Mouse (Mus musculus) hindbrain, embryonic 16.5 days (tissue): ENCODE data around the gene Ehbp1. TPM values are rescaled to one million over a fixed set of nuclear protein-coding genes. Genes with fewer than 3 reads are reported as not detected.

ENCODE experiments used
- ATAC-seq: fragments of 200-750 bp; cut with Nextera tagmentation; 2 replicates; pipeline ENCODE4 v1.8.0; 2017; ENCODE audit warnings: moderate TSS enrichment, moderate library complexity
- H3K27ac ChIP-seq: fragments of 300-500 bp; sonication (generic); 2 replicates; pipeline ENCODE4 v1.5.1; 2014; ENCODE audit warnings: low read depth, mild to moderate bottlenecking, control low read depth, low read length, moderate library complexity
- H3K27me3 ChIP-seq: fragments of 300-500 bp; sonication (generic); replicated peaks from 2 replicates; pipeline ENCODE4 v1.6.1; 2014; ENCODE audit warnings: low read length; ENCODE audit not compliant: control insufficient read depth, insufficient read depth
- H3K36me3 ChIP-seq: fragments of 300-500 bp; sonication (generic); 2 replicates; pipeline ENCODE4 v1.6.1; 2014; ENCODE audit warnings: mild to moderate bottlenecking, low read length, moderate library complexity, mixed read lengths; ENCODE audit not compliant: control insufficient read depth, insufficient read depth
- H3K4me1 ChIP-seq: fragments of 300-500 bp; sonication (generic); 2 replicates; pipeline ENCODE4 v1.6.1; 2014; ENCODE audit warnings: low read depth, low read length; ENCODE audit not compliant: control insufficient read depth, insufficient read depth
- H3K4me2 ChIP-seq: fragments of 300-500 bp; sonication (generic); 2 replicates; pipeline ENCODE4 v1.6.1; 2014; ENCODE audit warnings: mild to moderate bottlenecking, low read length, control low read depth, moderate library complexity
- H3K4me3 ChIP-seq: fragments of 300-500 bp; sonication (generic); 2 replicates; pipeline ENCODE4 v1.5.1; 2014; ENCODE audit warnings: mild to moderate bottlenecking, low read length, control low read depth, moderate library complexity
- H3K9ac ChIP-seq: fragments of 300-500 bp; sonication (generic); 2 replicates; pipeline ENCODE4 v1.6.1; 2014; ENCODE audit warnings: low read depth, mild to moderate bottlenecking, control low read depth, low read length, moderate library complexity
- H3K9me3 ChIP-seq: fragments of 300-500 bp; sonication (generic); 2 replicates; pipeline ENCODE4 v1.6.1; 2014; ENCODE audit warnings: mild to moderate bottlenecking, low read length, moderate library complexity; ENCODE audit not compliant: control insufficient read depth
- WGBS: fragments of 180-500 bp; shearing (Covaris S2); extraction: QIAGEN DNeasy Blood & Tissue Kit; methylation state at CpG from one replicate; pipeline ENCODE4 v1.1.7; 2014; 5-methylcytosine and 5-hydroxymethylcytosine counted together
- polyA plus RNA-seq: library from polyadenylated mRNA; unstranded; fragments of >200 nt; fragmentation: Nextera tagmentation; extraction: Ambion mirVana; gene quantifications from 2 replicates; pipeline ENCODE4 v1.2.1, GENCODE M21; 2015

Ehbp1 gene
- polyA plus RNA-seq, 1 experiment from 2014 or later = 20.1 TPM

DNA sequence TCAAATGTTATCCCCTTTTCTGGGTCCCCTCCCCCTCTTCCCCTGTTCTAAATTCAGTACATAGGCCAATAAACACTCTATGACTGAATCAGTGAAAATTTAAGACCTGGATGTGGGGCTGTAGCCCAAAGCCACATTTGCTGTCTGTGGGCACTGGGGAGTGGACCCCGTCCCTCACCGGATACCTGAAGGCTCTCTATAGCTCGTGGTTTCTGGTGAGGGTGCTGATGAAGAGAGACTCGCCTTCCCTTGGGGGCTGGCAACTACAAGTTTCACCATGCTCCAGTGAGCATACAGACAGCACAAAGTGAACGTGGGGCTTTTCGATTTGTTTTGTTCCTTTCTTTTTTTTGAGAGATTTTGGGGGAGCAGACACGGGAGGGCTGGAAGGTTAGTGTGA, 125.2 kb downstream of the Ehbp1 start:
- no peak overlapping the region for H3K9ac ChIP-seq
- no peak overlapping the region for H3K4me3 ChIP-seq
- H3K4me2 ChIP-seq = no peak overlapping the region
- WGBS = 55% methylated on average over 7 of the region's 7 CpGs
- no peaks in the 10 kb centered on the region for H3K9me3 ChIP-seq
- no peaks in the 10 kb centered on the region for H3K27me3 ChIP-seq
- ATAC-seq = no peak
- H3K27ac ChIP-seq = no peak overlapping the region
- no peaks in the 10 kb centered on the region for H3K4me1 ChIP-seq
- no peaks in the 10 kb centered on the region for H3K36me3 ChIP-seq

DNA sequence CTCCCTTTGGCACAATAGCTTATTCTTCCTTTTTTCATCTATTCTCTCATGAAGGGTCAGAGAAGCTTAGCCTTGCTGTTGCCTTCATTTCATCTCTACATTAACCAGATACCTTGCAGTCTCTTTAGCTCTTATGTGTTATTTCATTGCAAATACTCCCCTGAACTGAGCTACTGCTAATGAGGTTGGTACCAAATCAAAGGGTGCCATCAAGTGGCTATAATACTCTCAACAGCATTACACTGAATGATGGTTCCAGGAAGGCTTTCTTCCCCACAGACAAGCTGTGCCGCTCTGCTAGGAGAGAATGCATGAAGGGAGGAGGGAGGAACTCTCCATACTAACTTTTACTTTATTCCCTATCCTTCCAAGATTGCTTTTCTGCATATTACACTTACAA, 135.5 kb downstream of the Ehbp1 start:
- H3K4me1 ChIP-seq = no peaks in the 10 kb centered on the region
- peak; percentile 91 for ATAC-seq
- no peaks in the 10 kb centered on the region for H3K9me3 ChIP-seq
- WGBS = 16% methylated on average over 1 of the region's 1 CpGs
- H3K4me2 ChIP-seq = no peak overlapping the region
- H3K36me3 ChIP-seq = no peaks in the 10 kb centered on the region
- H3K27me3 ChIP-seq = no peaks in the 10 kb centered on the region
- no peak overlapping the region for H3K4me3 ChIP-seq
- H3K27ac ChIP-seq = no peak overlapping the region
- no peak overlapping the region for H3K9ac ChIP-seq

DNA sequence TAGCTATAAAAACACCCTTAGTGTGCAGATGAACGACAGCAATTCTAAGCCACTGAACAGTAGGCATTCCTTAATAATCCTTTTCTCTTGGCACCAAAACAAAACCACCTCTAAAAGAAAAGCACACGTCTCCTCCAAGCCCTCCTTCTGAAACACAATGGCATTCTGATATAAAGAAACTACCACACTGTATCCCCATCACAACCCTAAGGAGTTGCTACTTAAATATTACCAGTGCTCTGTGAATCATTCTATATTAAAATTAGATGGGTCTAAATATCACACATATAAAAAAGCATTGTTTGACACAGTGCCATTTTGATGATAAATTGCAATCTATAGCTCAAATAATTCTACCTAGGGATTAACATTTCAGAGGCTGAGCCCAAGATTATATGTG, 135.9 kb downstream of the Ehbp1 start:
- Histone ChIP-seq H3K9me3 (no peaks in the 10 kb centered on the region), H3K9ac (no peak overlapping the region), H3K36me3 (no peaks in the 10 kb centered on the region), H3K4me2 (no peak overlapping the region), H3K4me3 (no peak overlapping the region), H3K27me3 (no peaks in the 10 kb centered on the region), H3K4me1 (no peaks in the 10 kb centered on the region), H3K27ac (no peak overlapping the region)
- whole genome bisulfite sequencing = 35% methylated on average over 2 of the region's 2 CpGs
- ATAC-seq = 0 out of 2 replicates have a peak, but pooled peaks have one; percentile 24

DNA sequence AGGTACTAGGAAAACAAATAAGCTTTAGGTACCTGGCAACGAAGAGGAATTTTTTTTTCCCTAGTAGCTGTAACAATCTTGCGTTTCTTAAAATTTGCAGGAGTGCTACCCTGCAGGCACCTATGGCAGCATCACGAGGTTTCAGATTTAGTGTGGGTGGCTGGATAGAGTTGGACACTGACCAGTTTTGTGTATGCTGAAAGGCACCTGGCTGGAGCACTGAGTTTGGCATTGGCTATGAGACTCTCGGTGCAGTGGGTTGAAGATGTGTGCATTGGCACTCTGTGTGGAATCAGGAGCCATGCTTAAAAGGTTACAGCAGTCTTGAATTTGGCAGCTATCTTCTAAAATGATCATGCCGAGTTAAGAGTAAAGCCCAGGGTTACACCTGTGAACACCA, 138.7 kb downstream of the Ehbp1 start:
- ATAC-seq = no peak
- 92% methylated on average over 5 of the region's 5 CpGs for WGBS

DNA sequence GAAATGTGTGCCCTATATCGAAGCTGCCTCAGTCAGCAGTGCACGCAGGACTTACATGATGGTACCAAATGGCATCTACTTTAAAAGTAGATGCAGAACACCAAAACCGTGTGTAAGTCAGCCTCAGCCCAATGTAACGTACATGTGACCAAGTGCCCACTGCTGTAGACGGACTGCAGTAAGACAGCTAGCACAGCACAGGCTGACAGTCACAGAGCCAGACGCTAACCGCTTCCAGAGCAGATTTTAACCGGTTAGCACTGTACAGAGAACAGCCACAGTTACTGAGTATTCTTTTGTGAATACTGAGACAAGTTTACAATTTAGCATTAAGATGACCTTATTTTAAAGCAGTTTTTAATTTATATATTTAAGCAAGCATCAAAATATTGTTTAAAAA, 141.0 kb downstream of the Ehbp1 start:
- Histone ChIP-seq H3K36me3 (no peaks in the 10 kb centered on the region), H3K4me1 (no peaks in the 10 kb centered on the region), H3K4me2 (no peak overlapping the region), H3K27ac (no peak overlapping the region), H3K9me3 (no peaks in the 10 kb centered on the region), H3K9ac (no peak overlapping the region), H3K27me3 (no peaks in the 10 kb centered on the region), H3K4me3 (no peak overlapping the region)
- no peak for ATAC-seq
- 89% methylated on average over 8 of the region's 8 CpGs for WGBS

More for the DNA sequence above, 138.7 kb downstream of the Ehbp1 start:
- H3K4me1 ChIP-seq = no peaks in the 10 kb centered on the region
- no peak overlapping the region for H3K4me2 ChIP-seq
- H3K36me3 ChIP-seq = no peaks in the 10 kb centered on the region
- no peak overlapping the region for H3K9ac ChIP-seq
- no peak overlapping the region for H3K27ac ChIP-seq
- no peak overlapping the region for H3K4me3 ChIP-seq
- no peaks in the 10 kb centered on the region for H3K27me3 ChIP-seq
- no peaks in the 10 kb centered on the region for H3K9me3 ChIP-seq

GRCm38 (mm10) chr11:22199881-22200280, 142.2 kb downstream of the Ehbp1 start:
- Histone ChIP-seq H3K36me3 (no peaks in the 10 kb centered on the region), H3K27ac (no peak overlapping the region), H3K27me3 (no peaks in the 10 kb centered on the region), H3K4me1 (no peaks in the 10 kb centered on the region), H3K4me3 (no peak overlapping the region), H3K9ac (no peak overlapping the region), H3K9me3 (no peaks in the 10 kb centered on the region), H3K4me2 (no peak overlapping the region)
- ATAC-seq = no peak
- whole genome bisulfite sequencing = 55% methylated on average over 3 of the region's 3 CpGs

DNA sequence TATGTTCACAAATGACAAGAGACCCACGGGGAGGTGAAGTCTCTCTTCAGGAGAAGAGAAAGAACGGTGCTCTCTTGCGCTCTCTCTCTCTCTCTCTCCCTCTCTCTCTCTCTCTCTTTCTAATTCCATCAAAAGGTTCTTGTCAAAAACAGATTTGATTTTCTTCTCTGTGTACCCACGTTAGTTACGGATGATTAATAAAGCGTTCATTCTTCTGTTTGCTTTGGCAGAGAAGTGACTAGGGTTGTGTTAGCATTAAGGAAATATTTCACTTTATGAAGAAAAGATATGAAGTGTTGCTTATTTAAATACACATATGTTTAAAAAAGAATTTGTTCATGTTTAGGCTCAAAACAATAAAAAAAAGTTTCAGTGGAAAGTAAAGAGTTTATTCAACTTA, 143.7 kb downstream of the Ehbp1 start:
- Histone ChIP-seq H3K4me2 (no peak overlapping the region), H3K9ac (no peak overlapping the region), H3K9me3 (no peaks in the 10 kb centered on the region), H3K4me1 (no peaks in the 10 kb centered on the region), H3K27me3 (no peaks in the 10 kb centered on the region), H3K4me3 (no peak overlapping the region), H3K36me3 (no peaks in the 10 kb centered on the region), H3K27ac (no peak overlapping the region)
- no peak for ATAC-seq
- 38% methylated on average over 6 of the region's 6 CpGs for WGBS

DNA sequence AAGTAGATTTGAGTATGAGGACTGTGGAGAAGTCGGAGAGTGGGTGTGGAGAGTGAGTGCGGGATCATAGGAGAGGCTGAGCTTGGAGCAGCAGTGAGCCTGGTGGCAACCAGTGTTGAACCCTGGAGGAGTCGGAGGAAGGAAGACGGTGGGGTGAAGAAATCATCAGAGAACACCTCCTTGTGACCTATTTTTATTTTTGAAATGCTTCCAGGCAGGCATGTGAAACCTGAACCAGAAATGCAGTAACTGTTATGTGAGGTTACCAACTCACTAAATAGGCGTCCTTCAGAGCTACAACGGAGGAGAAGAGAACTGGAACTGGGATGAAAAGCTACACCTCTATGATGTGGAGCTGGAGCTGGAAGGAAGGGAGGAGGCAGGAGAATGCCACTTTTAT, 144.2 kb downstream of the Ehbp1 start:
- Histone ChIP-seq H3K27me3 (no peaks in the 10 kb centered on the region), H3K9me3 (no peaks in the 10 kb centered on the region), H3K9ac (no peak overlapping the region), H3K4me1 (no peaks in the 10 kb centered on the region), H3K4me3 (no peak overlapping the region), H3K27ac (no peak overlapping the region), H3K4me2 (no peak overlapping the region), H3K36me3 (no peaks in the 10 kb centered on the region)
- ATAC-seq = no peak
- 75% methylated on average over 6 of the region's 6 CpGs for WGBS

DNA sequence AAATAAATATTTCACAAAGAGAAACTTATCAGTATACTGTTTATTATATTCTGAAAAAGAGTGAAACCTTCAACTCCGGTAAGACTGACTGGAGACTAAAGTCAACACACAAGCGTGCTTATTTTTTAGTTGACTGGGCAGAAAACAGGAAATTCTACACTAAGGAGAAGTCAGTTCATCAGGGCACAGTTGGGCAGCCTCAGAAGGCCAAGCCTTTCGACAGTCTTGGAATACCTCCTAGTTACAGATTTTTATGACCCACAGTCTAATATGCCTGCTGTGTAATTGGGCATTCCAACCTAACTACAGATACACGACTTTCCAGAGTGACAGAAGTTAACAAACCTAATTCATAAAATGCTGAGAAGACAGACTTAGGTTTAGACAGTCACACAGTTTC, 145.3 kb downstream of the Ehbp1 start:
- Histone ChIP-seq H3K4me3 (no peak overlapping the region), H3K9ac (no peak overlapping the region), H3K4me2 (no peak overlapping the region), H3K27me3 (no peaks in the 10 kb centered on the region), H3K27ac (no peak overlapping the region), H3K4me1 (no peaks in the 10 kb centered on the region), H3K36me3 (no peaks in the 10 kb centered on the region), H3K9me3 (no peaks in the 10 kb centered on the region)
- ATAC-seq = no peak
- WGBS = 64% methylated on average over 4 of the region's 4 CpGs

DNA sequence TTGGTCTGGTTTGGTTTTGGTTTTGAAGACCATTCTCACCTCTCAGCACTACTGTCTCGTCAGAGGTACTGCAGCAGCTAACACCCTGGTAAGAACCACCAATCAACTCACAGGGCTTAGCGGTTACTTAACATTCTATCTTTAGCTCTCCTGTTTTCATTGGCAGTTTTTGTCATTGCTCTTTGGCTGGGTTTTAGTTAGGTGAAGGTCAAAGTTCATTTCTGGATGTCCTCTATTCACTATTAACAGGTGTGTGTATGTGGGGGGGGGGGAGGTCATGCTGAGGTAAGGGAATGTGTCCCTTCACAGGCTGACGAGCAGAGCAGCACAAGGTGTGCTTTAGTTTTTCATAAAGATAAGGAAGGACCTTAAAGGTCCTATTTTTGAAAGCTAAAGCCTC, 147.5 kb downstream of the Ehbp1 start:
- H3K4me2 ChIP-seq = no peak overlapping the region
- WGBS = 73% methylated on average over 3 of the region's 3 CpGs
- no peaks in the 10 kb centered on the region for H3K4me1 ChIP-seq
- no peak for ATAC-seq
- no peaks in the 10 kb centered on the region for H3K27me3 ChIP-seq
- no peak overlapping the region for H3K4me3 ChIP-seq
- no peaks in the 10 kb centered on the region for H3K9me3 ChIP-seq
- no peak overlapping the region for H3K9ac ChIP-seq
- no peak overlapping the region for H3K27ac ChIP-seq
- H3K36me3 ChIP-seq = no peaks in the 10 kb centered on the region
